Mouse (Mus musculus) CH12.LX (cell line): ENCODE results near the gene 3110040N11Rik. TPM values are rescaled to one million over a fixed set of nuclear protein-coding genes. Genes with fewer than 3 reads are reported as not detected.

Experiments used
- DNase-seq: peaks from one replicate; pipeline ENCODE4 v3.0.0-alpha.2; 2013; ENCODE audit errors: extremely low read depth
- H3K27ac ChIP-seq: 2 replicates; pipeline ENCODE4 v1.5.1; 2012; ENCODE audit warnings: low read depth, mild to moderate bottlenecking, control low read depth, moderate library complexity; ENCODE audit not compliant: insufficient read depth
- H3K27me3 ChIP-seq: replicated peaks from 2 replicates; pipeline ENCODE3; 2012; ENCODE audit warnings: inconsistent platforms
- H3K36me3 ChIP-seq, 2 experiments: replicated peaks in 1 of 2; 2 replicates each; pipeline versions ENCODE3 to v1.6.1; 2012; ENCODE audit warnings: inconsistent platforms in 1 of 2, low read length in 1 of 2, mild to moderate bottlenecking in 1 of 2, mixed read lengths in 1 of 2, moderate library complexity in 1 of 2; ENCODE audit not compliant: control insufficient read depth in 1 of 2, insufficient read depth in 1 of 2
- H3K4me1 ChIP-seq, 2 experiments: 2 replicates each; pipeline ENCODE4 v1.6.1; 2012; ENCODE audit warnings: inconsistent platforms in 1 of 2, moderate library complexity in 1 of 2; ENCODE audit not compliant: insufficient read depth in 2 of 2, control insufficient read depth in 1 of 2
- H3K4me2 ChIP-seq: 2 replicates; pipeline ENCODE4 v1.6.1; 2012; ENCODE audit warnings: low read depth, mild to moderate bottlenecking, control low read depth; ENCODE audit not compliant: poor library complexity, insufficient read depth, severe bottlenecking
- H3K4me3 ChIP-seq, 3 experiments: fragments of 150-350 bp in 1 of 3; sonication (generic) in 1 of 3; replicated peaks in 1 of 3; 2 replicates each; pipeline versions ENCODE3 to v1.5.1; 2011 to 2012; ENCODE audit warnings: low read depth in 2 of 3, low read length in 2 of 3, mild to moderate bottlenecking in 2 of 3, moderate library complexity in 2 of 3, control low read depth in 1 of 3, improper control_type of control experiment in 1 of 3, inconsistent platforms in 1 of 3, mixed read lengths in 1 of 3; ENCODE audit not compliant: poor library complexity in 1 of 3
- H3K79me2 ChIP-seq: replicated peaks from 2 replicates; pipeline ENCODE4 v1.6.1; 2012; ENCODE audit warnings: mild to moderate bottlenecking, moderate library complexity; ENCODE audit not compliant: control insufficient read depth, poor library complexity, insufficient read depth, severe bottlenecking; ENCODE audit errors: extremely low read depth
- H3K9ac ChIP-seq: 2 replicates; pipeline ENCODE4 v1.6.1; 2012; ENCODE audit warnings: low read depth, mild to moderate bottlenecking, control low read depth, moderate library complexity; ENCODE audit not compliant: insufficient read depth
- H3K9me3 ChIP-seq: replicated peaks from 2 replicates; pipeline ENCODE3; 2012; ENCODE audit warnings: low read length, inconsistent platforms, mixed read lengths
- BHLHE40 ChIP-seq: IDR thresholded peaks from 2 replicates; pipeline ENCODE4 v1.6.1; 2011; ENCODE audit warnings: mild to moderate bottlenecking, low read depth, low read length, improper control_type of control experiment
- CHD1 ChIP-seq: IDR thresholded peaks from 2 replicates; pipeline ENCODE4 v1.6.1; 2012; ENCODE audit warnings: low read depth, low read length, improper control_type of control experiment, inconsistent platforms
- CHD2 ChIP-seq: IDR thresholded peaks from 2 replicates; pipeline ENCODE4 v1.6.1; 2011; ENCODE audit warnings: low read length, improper control_type of control experiment
- ELF1 ChIP-seq: IDR thresholded peaks from 2 replicates; pipeline ENCODE4 v1.6.1; 2014; ENCODE audit warnings: low read depth, mild to moderate bottlenecking, inconsistent platforms, low read length, improper control_type of control experiment
- EP300 ChIP-seq: IDR thresholded peaks from 2 replicates; pipeline ENCODE4 v1.6.1; 2011; ENCODE audit warnings: low read length, improper control_type of control experiment
- ETS1 ChIP-seq: conservative IDR thresholded peaks from 2 replicates; pipeline ENCODE4 v1.6.1; 2012; ENCODE audit warnings: low read depth, mild to moderate bottlenecking, inconsistent platforms, low read length, improper control_type of control experiment, moderate library complexity
- GABPA ChIP-seq: IDR thresholded peaks from 2 replicates; pipeline ENCODE4 v1.6.1; 2012; ENCODE audit warnings: low read depth, low read length, improper control_type of control experiment, inconsistent platforms; ENCODE audit not compliant: insufficient replicate concordance
- HCFC1 ChIP-seq: IDR thresholded peaks from 2 replicates; pipeline ENCODE4 v1.6.1; 2012; ENCODE audit warnings: low read depth, mild to moderate bottlenecking, inconsistent platforms, low read length, improper control_type of control experiment
- IRF4 ChIP-seq: IDR thresholded peaks from 2 replicates; pipeline ENCODE4 v1.6.1; 2014; ENCODE audit warnings: low read depth, mild to moderate bottlenecking, inconsistent platforms, low read length, improper control_type of control experiment
- JUND ChIP-seq: conservative IDR thresholded peaks from 2 replicates; pipeline ENCODE4 v1.6.1; 2011; ENCODE audit warnings: low read depth, low read length, improper control_type of control experiment
- KAT2A ChIP-seq: IDR thresholded peaks from 2 replicates; pipeline ENCODE4 v1.6.1; 2012; ENCODE audit warnings: low read length, improper control_type of control experiment, inconsistent platforms; ENCODE audit not compliant: insufficient replicate concordance
- MAFK ChIP-seq: IDR thresholded peaks from 2 replicates; pipeline ENCODE4 v1.6.1; 2011; ENCODE audit warnings: low read length, improper control_type of control experiment; ENCODE audit not compliant: insufficient replicate concordance
- MAZ ChIP-seq: IDR thresholded peaks from 2 replicates; pipeline ENCODE4 v1.6.1; 2012; ENCODE audit warnings: low read depth, mild to moderate bottlenecking, inconsistent platforms, low read length, improper control_type of control experiment, moderate library complexity
- MEF2A ChIP-seq: IDR thresholded peaks from 2 replicates; pipeline ENCODE4 v1.6.1; 2014; ENCODE audit warnings: low read depth, mild to moderate bottlenecking, inconsistent platforms, low read length, improper control_type of control experiment, borderline replicate concordance
- MYC ChIP-seq: IDR thresholded peaks from 2 replicates; pipeline ENCODE4 v1.6.1; 2011; ENCODE audit warnings: low read depth, mild to moderate bottlenecking, improper control_type of control experiment, low read length
- NELFE ChIP-seq: IDR thresholded peaks from 2 replicates; pipeline ENCODE4 v1.6.1; 2011; ENCODE audit warnings: low read depth, low read length, improper control_type of control experiment
- NRF1 ChIP-seq: IDR thresholded peaks from 2 replicates; pipeline ENCODE4 v1.6.1; 2014; ENCODE audit warnings: low read depth, mild to moderate bottlenecking, inconsistent platforms, low read length, improper control_type of control experiment, moderate library complexity
- POLR2A ChIP-seq: IDR thresholded peaks from 2 replicates; pipeline ENCODE4 v1.6.1; 2011; ENCODE audit warnings: low read depth, mild to moderate bottlenecking, improper control_type of control experiment, low read length
- POLR2AphosphoS2 ChIP-seq: IDR thresholded peaks from 2 replicates; pipeline ENCODE4 v1.6.1; 2011; ENCODE audit warnings: low read depth, low read length, improper control_type of control experiment
- RAD21 ChIP-seq: IDR thresholded peaks from 2 replicates; pipeline ENCODE4 v1.6.1; 2011; ENCODE audit warnings: low read depth, mild to moderate bottlenecking, low read length, improper control_type of control experiment, moderate library complexity
- RCOR1 ChIP-seq: conservative IDR thresholded peaks from 2 replicates; pipeline ENCODE4 v1.6.1; 2012; ENCODE audit warnings: low read depth, mild to moderate bottlenecking, inconsistent platforms, low read length, improper control_type of control experiment
- SIN3A ChIP-seq: IDR thresholded peaks from 2 replicates; pipeline ENCODE4 v1.6.1; 2012; ENCODE audit warnings: low read length, improper control_type of control experiment, inconsistent platforms
- SMC3 ChIP-seq: IDR thresholded peaks from 2 replicates; pipeline ENCODE4 v1.6.1; 2011; ENCODE audit warnings: low read depth, low read length, improper control_type of control experiment
- TCF12 ChIP-seq: IDR thresholded peaks from 2 replicates; pipeline ENCODE4 v1.6.1; 2014; ENCODE audit warnings: low read depth, mild to moderate bottlenecking, inconsistent platforms, low read length, improper control_type of control experiment
- UBTF ChIP-seq: IDR thresholded peaks from 2 replicates; pipeline ENCODE4 v1.6.1; 2012; ENCODE audit warnings: low read depth, mild to moderate bottlenecking, inconsistent platforms, low read length, improper control_type of control experiment, moderate library complexity
- USF1 ChIP-seq: IDR thresholded peaks from 2 replicates; pipeline ENCODE4 v1.6.1; 2014; ENCODE audit warnings: low read depth, mild to moderate bottlenecking, inconsistent platforms, low read length, improper control_type of control experiment
- dilution Hi-C: fragments of 300-500 bp; cut with MboI; formaldehyde crosslinking; loops from 2 replicates; pipeline ENCODE4 v1.14.3; 2020; ENCODE audit warnings: low sequenced_read_pairs; ENCODE audit not compliant: extremely low pct_unique_long_range_greater_than_20kb, extremely low pct_ligation_motif_present
- in situ Hi-C: fragments of 300-500 bp; cut with MboI; formaldehyde crosslinking; loops from 3 replicates; pipeline ENCODE4 v1.14.3; 2019; ENCODE audit warnings: low sequenced_read_pairs, low pct_ligation_motif_present, low pct_unique_long_range_greater_than_20kb, mixed read lengths
- polyA plus RNA-seq: library from polyadenylated mRNA; unstranded; fragments of >175 nt; gene quantifications from 2 replicates; pipeline ENCODE4 v1.2.1, GENCODE M21; 2012; ENCODE audit warnings: low read depth; ENCODE audit not compliant: insufficient read length
- total RNA-seq, 2 experiments: library from RNA; depleted of rRNA; stranded (reverse); fragments of 300-350 nt in 1 of 2; fragments of >200 nt in 1 of 2; gene quantifications; 2 replicates each; pipeline ENCODE4 v1.2.3; 2012 to 2014

3110040N11Rik gene
- total and polyA plus RNA-seq, 3 experiments = 53.2 to 91.7 (median 58.6) TPM

DNA sequence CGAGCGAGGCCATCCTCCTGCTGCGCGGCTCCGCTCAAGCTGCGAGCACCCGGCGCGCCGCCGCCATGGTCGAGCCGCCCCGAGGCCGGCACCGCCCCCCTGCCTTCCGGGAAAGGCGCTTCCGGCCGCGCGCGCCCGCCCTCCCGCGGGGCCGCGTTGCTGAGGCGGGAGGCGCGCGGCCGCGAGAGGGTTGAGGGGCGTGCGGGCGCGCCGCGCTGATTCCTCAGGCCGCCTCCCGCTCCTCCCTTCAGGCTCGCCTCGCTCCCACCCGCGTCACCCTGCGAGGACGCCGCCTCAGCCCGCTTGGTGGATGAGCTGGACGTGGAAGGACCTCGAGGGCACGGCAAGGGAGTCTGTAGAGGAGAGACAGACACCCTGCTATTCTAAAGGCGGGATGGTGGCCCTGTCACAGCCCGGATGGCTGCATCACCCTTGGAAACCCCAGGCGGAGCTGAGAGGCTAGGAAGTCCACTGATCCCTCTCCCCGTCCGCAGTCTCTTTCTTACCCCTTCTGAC is 40.2 kb upstream of the 3110040N11Rik start, which contains the start of gene Btbd1:
Gene Btbd1 (minus strand): TSS at position 53 of the 516 bp plus-strand sequence.
- peak; percentile 74 for TF ChIP-seq ELF1
- TF ChIP-seq MAZ = no peak
- TF ChIP-seq GABPA = no peak
- TF ChIP-seq BHLHE40 = no peak
- TF ChIP-seq RCOR1 = no peak
- peak; percentile 18; the same call in 1 of the 2 replicates for TF ChIP-seq SIN3A
- TF ChIP-seq ETS1 = no peak
- TF ChIP-seq POLR2AphosphoS2 = no peak
- 0 out of 2 replicates have a peak, but pooled peaks have one; percentile 34 for TF ChIP-seq KAT2A
- no peak for TF ChIP-seq RAD21
- TF ChIP-seq TCF12 = peak; percentile 47
- TF ChIP-seq USF1 = no peak
- peak; percentile 58; the same call in 1 of the 2 replicates for TF ChIP-seq POLR2A
- TF ChIP-seq NELFE = peak; percentile 52
- TF ChIP-seq EP300 = no peak
- peak; percentile 59 for DNase-seq
- dilution Hi-C loops (no loop called here), in situ Hi-C loops (no loop called here)
- peaks cover 0 to 10% of the 10 kb centered on the region in 2 experiments for H3K36me3 ChIP-seq
- no peaks in the 10 kb centered on the region for H3K9me3 ChIP-seq
- H3K27me3 ChIP-seq = no peaks in the 10 kb centered on the region
- H3K9ac ChIP-seq = peak within 1 kb of the TSS; percentile 71
- peak within 1 kb of the TSS; percentile 64 for H3K27ac ChIP-seq
- peak within 1 kb of the TSS; percentile 77 for H3K4me2 ChIP-seq
- peak within 1 kb of the TSS; percentile 76 to 89 (median 86) for H3K4me3 ChIP-seq
- peaks cover 36% of the 10 kb centered on the region for H3K79me2 ChIP-seq
- H3K4me1 ChIP-seq = peaks cover 8 to 33% of the 10 kb centered on the region in 2 experiments

DNA sequence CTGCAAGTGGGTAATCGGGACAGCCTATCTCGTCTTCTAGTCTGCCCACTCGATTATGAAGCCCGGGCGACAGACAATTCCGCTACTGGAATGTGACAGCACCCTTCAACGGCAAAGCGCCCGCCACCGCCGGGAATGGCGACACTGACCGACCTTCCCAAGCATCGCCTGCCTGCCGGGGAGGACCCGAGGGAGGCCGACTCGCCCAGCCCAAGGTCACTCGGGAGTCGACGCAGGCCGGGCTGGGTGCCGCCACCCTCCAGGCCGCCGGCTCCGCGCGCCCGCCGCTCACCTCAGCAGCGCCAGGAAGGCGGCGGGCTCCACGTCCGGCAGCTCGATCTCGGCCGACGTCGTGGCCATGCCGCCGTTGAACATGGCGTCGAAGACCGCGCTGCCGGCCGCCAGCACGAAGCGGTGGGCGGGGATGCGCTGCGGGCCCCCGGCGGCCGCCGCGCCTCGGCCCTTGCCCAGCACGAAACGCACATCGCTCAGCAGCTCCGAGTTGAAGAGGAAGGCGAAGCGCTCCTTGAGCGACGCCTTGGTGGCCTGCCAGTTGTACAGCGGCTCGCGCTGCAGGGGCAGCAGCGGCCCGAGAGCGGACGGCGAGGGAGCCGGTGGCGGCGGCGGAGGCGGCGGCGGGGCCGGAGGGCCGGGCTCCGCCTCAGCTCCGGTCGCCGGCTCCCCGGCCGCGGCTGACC is 39.6 kb upstream of the 3110040N11Rik start:
- H3K9ac ChIP-seq = peak overlapping the region; percentile 71
- H3K4me3 ChIP-seq = peak overlapping the region; percentile 76 to 89 (median 86)
- H3K27ac ChIP-seq = peak overlapping the region; percentile 64
- H3K27me3 ChIP-seq = no peaks in the 10 kb centered on the region
- dilution Hi-C loops = no loop called here
- no peak for DNase-seq
- in situ Hi-C loops = no loop called here
- no peak for TF ChIP-seq EP300
- no peak for TF ChIP-seq SMC3
- TF ChIP-seq POLR2AphosphoS2 = no peak
- no peak for TF ChIP-seq MAFK
- TF ChIP-seq TCF12 = no peak
- no peak for TF ChIP-seq MEF2A
- no peak for TF ChIP-seq BHLHE40
- TF ChIP-seq RCOR1 = no peak
- TF ChIP-seq MYC = no peak
- 0 out of 2 replicates have a peak, but pooled peaks have one; percentile 12 for TF ChIP-seq CHD1
- no peak for TF ChIP-seq JUND
- TF ChIP-seq IRF4 = 0 out of 2 replicates have a peak, but pooled peaks have one; percentile 8
- 0 out of 2 replicates have a peak, but pooled peaks have one; percentile 10 for TF ChIP-seq ELF1
- no peak for TF ChIP-seq NRF1
- peak; percentile 67; the same call in 1 of the 2 replicates for TF ChIP-seq UBTF
- TF ChIP-seq HCFC1 = no peak
- TF ChIP-seq CHD2 = no peak
- H3K36me3 ChIP-seq = peaks cover 0 to 14% of the 10 kb centered on the region in 2 experiments
- H3K4me2 ChIP-seq = peak overlapping the region; percentile 77
- peaks cover 8 to 37% of the 10 kb centered on the region in 2 experiments for H3K4me1 ChIP-seq
- peaks cover 42% of the 10 kb centered on the region for H3K79me2 ChIP-seq
- no peaks in the 10 kb centered on the region for H3K9me3 ChIP-seq
